Mouse (Mus musculus): ENCODE results near the gene Krt84. TPM values are rescaled to one million over a fixed set of nuclear protein-coding genes. Genes with fewer than 3 reads are reported as not detected.
"Not testable (repeated sequence)": the region's sequence is repeated elsewhere in the genome, so short reads cannot be mapped to it uniquely, and the experiment has no call there.

Krt84 gene
- total RNA-seq (2014; fragmentation: Nextera tagmentation) (not detected in 2 replicates), total RNA-seq (2017) (not detected in 2 replicates)

DNA sequence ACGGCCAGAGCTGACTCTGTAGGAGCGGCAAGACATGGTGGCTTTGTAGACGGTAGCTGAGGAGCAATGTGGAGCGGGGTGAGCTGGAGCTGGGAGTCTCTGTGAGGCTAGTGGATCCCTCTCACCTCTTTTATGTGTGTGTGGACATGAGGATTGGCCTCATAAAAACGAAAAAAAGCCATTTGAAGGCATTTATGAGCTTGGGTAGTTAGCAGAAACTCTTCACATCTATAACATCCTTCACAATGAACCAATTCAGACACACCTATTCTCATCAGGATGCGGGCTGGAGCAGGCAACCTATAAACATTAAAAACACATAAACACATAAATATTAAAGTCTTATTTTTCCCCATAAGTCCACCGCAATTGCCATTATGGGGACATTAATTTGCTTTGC, at the start of gene Krt84:
Krt84 (minus strand) TSS at position 101 of the 400 bp plus-strand sequence.
- ATAC-seq (replicated peaks; ENCODE audit: poor library complexity, severe bottlenecking) = no peak

DNA sequence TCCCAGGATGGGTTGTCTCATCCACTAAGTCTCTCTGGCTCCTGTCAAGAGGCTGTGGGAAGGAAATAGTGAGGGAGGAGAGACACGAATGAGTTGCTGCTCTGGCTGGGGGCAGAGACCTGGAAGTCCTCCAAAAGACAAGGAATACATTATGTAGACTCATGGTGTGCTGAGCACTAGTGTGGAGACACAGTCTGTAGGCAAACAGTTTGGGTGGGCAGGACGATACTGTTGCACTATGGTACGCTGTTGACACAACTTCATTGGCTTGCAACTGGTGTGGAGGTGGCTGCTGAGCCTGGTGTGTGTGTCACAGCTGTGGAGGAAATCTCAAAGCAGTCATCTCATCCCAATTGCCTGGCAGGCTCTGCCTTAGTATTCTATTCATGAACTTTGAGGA, 49.1 kb upstream of the Krt84 start:
- no peak for ATAC-seq (replicated peaks; ENCODE audit: poor library complexity, severe bottlenecking)

- ATAC-seq (replicated peaks; ENCODE audit: poor library complexity, severe bottlenecking) = no peak
Measured at GRCm38 (mm10) chr15:101575506-101575905, 42.9 kb upstream of the Krt84 start.

GRCm38 (mm10) chr15:101573796-101574345, 41.3 kb upstream of the Krt84 start, which contains the start of gene Krt75:
Gene Krt75, minus strand, starts transcription at chr15:101573904.
- no peak for ATAC-seq (replicated peaks; ENCODE audit: poor library complexity, severe bottlenecking)

DNA sequence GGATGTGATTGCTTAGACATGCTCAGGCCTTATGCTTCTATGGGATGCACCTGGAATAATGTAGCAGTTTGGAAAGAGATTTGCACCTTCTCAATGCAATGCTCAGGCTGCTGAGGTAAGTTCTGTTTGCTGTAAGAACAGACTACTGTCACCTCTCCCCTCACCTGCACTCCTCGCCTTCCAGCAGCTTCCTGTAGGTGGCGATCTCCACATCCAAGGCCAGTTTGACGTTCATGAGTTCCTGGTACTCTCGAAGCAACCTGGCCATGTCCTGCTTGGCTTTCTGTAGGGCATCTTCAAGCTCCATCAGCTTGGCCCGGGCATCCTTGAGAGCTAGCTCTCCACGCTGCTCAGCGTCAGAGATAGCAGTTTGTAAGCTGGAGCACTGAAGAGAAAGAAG, 35.2 kb upstream of the Krt84 start:
- no peak for ATAC-seq (replicated peaks; ENCODE audit: poor library complexity, severe bottlenecking)

DNA sequence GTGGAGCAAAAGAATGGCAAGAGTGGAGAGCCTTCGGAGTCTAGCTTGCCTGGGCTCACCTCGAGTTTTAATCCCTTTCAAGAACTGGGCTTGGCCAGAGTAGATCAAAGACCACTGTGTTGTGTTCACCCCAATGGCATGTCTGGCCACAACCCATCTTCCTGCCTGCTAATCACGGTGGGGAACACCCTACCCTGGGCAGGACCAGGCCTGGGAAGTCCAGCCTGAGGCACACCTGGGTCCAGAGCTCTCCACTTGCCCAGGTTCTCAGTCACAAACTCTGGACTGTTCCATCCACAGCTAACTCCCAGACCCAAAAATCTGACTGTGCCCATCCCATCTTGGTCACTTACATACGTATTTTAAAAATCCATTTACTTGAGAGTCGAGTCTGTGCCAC, 30.2 kb upstream of the Krt84 start, which contains the start of gene Krt90:
Krt90 (minus strand) TSS at position 101 of the 400 bp plus-strand sequence.
- no peak for ATAC-seq (replicated peaks; ENCODE audit: poor library complexity, severe bottlenecking)

DNA sequence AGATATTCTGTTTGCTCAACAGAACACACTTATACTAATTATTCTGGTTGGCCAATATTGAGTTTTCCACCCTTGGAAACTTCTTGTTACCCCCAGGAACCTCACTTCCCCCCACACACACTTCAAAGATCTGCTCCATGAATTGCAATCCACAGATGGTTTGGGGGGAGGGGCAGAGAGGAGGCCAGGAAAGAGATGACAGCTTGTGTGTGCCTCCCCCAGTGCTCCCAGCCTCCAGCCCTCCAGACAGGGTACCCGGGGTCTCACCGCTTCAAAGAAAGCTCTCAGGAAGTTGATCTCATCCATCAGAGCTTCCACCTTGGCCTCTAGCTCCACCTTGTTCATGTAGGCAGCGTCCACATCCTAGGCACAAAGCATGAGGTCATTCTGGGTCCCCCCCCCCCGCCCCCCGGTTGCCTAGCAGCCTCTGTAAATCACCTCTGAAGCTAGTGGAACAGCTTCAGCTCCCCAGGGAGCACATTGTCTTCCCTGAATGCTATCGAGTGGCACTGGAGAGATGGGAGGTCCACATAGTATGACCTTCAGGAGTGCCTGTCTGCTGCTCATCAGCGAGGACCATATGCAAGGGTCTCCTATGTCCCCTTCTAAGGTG, 25.5 kb upstream of the Krt84 start:
- ATAC-seq (replicated peaks; ENCODE audit: poor library complexity, severe bottlenecking) = no peak

DNA sequence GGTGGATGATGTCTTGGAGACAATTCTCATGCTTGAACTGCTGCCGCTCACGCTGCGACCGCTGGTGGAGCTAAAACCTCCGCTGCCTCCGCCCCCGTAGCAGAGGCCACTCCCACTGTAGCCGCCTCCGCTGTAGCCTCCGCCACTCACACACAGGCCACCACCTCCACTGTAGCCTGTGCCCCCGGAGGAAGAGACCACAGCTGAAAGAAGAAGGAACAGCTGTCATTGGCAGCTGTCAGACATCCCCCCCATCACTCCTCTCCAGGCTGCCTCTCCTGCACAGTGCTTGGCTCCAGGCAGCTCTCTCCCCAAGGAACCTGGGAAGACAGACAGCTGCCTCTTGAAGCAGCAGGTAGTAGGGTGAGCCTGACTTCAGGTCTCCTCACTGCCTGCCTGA, 20.5 kb upstream of the Krt84 start:
- ATAC-seq (replicated peaks; ENCODE audit: poor library complexity, severe bottlenecking) = peak; percentile 66

- ATAC-seq (replicated peaks; ENCODE audit: poor library complexity, severe bottlenecking) = no peak
Measured at GRCm38 (mm10) chr15:101552188-101552587, 19.6 kb upstream of the Krt84 start.

- no peak for ATAC-seq (replicated peaks; ENCODE audit: poor library complexity, severe bottlenecking)
Measured at GRCm38 (mm10) chr15:101550567-101550966, 17.9 kb upstream of the Krt84 start, which contains the start of gene Krt82. Gene Krt82, minus strand, starts transcription at chr15:101550667.

DNA sequence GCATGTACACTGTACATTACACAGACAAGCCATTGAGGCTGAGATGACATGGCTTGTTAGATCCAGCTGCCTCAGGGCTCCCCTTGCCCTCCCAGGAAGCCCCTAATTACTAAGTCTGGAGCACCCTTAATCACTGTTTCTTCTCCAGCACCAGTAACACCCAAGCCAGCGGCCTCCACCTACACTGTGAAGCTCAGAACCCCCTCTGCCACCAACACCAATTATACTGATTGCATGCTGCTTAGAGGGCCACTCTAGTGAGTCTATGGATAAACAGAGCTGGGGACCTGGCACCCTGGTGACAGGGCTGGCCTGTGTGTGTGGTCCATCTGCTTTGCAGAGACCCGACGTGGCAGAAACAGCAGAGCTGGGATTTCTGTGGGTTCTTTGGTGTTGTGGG, 11.9 kb upstream of the Krt84 start:
- ATAC-seq (replicated peaks; ENCODE audit: poor library complexity, severe bottlenecking) = no peak

DNA sequence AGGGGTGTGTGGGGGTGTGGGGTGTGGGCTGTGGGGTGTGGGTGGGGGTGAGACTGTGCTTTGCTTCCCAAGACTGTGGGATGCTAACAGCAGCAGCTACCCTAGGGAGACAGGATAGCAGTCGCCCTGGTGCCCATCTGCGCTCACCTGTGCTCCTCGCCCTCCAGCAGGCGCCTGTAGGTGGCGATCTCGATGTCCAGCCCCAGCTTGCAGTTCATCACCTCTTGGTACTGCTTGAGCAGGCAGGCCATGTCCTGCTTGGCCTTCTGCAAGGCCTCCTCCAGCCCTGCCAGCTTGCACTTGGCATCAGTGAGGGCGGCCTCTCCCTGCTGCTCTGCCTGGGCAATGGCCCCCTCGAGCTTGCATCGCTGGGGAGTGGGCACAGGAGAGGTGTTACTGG, 9.9 kb upstream of the Krt84 start:
- ATAC-seq (replicated peaks; ENCODE audit: poor library complexity, severe bottlenecking) = no peak

DNA sequence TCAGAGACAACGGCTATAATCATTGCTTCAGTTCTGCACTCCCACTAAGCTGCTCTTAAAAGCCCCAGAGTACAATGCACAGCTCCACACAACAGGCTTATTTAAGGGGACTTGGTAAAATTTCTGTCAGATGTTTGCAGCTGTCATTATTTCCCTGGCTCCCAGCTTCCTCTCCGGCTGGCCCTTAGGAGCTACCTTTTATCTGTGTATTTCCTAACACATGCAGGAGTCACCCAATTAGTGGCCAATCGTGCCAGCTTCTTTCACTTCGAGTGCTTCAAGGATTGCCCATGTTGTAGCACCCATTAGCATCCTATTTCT, 5.9 kb upstream of the Krt84 start:
- no peak for ATAC-seq (replicated peaks; ENCODE audit: poor library complexity, severe bottlenecking)

GRCm38 (mm10) chr15:101537864-101538579, 5.4 kb upstream of the Krt84 start:
- ATAC-seq (replicated peaks; ENCODE audit: poor library complexity, severe bottlenecking) = no peak

DNA sequence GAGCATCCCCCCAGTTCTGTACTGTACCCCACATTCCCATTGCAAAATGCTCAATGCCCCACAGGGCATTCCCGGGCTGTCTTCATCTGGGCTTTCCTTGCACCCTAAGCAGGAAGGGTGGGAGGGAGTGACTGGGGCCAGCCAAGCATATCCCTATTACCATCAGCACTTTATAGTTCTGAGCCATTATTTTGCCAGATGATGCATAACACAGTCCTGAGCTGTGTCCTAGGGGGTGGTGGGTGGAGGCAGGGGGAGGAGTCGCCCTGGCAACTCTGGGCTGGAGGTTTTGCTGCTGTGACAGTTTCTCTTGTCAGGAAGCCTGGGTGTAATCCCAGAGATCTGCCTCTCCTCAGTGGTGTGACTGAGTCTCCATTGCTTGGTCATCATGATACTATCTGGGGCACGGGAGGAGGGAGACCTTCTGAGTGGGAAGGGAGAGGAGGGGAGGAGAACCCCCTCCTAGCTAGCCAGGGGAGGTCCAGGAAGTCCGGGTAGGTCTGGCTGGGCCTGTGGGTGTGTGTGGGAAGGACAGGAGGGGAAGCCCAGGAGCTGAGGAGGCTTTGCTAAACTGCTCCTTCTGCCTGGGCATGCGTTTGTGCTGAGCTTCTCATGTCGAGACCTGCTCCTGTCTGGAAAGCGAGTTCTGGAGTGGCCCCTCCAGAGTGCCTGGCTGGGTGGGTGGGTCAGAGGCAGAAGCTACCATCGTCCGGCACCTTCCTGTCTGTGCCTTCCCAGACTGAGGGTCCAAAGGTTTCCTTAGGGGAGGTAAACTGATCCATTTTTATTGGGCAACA, 3.6 kb upstream of the Krt84 start:
- ATAC-seq (replicated peaks; ENCODE audit: poor library complexity, severe bottlenecking) = no peak

GRCm38 (mm10) chr15:101522556-101523232, 9.9 kb downstream of the Krt84 start:
- no peak for ATAC-seq (replicated peaks; ENCODE audit: poor library complexity, severe bottlenecking)

DNA sequence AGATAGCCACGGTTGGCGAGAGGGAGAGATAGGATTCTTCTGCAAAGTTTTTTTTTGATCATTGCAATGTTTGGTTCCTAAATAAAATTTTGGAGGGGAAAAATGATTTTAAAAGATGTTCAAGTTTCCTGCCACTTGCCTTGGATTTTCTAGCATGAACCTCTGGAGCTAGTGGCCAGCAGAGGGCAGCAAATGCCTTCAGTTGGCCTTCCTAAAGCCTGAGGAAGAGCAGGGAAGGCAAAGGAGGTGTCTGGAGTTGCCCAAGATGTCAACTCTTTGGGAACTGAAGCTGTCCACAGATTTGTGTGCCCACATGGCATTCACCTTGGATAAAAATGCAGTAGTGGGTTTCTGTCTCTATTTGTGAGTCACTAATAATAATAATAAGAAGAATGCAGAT, 12.8 kb downstream of the Krt84 start:
- no peak; the same call in 1 of the 2 replicates for ATAC-seq (replicated peaks; ENCODE audit: poor library complexity, severe bottlenecking)

DNA sequence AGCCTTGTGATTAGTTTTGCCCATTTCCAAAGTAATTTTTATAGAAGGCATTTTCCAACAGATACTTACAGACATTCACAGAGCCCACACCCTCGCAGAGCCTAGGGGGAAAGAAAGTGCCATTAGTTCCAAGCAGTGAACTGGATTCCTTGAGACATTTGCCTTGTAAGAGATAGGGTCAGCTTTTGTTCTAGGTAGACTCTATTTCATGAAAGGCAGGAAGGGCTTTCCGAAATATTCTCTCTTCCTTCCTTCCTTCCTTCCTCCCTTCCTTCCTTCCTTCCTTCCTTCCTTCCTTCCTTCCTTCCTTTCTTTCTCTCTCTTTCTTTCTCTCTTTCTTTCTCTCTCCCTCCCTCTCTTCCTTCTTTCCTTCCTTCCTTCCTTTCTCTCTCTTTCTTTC, 15.5 kb downstream of the Krt84 start, which contains the start of gene Gm49425:
Gm49425 (minus strand) TSS at position 101 of the 400 bp plus-strand sequence.
- not testable (repeated sequence) for ATAC-seq (replicated peaks; ENCODE audit: poor library complexity, severe bottlenecking)

GRCm38 (mm10) chr15:101508247-101508646, 24.4 kb downstream of the Krt84 start:
- ATAC-seq (replicated peaks; ENCODE audit: poor library complexity, severe bottlenecking) = no peak

All from granulocyte monocyte progenitor cell, adult 5-6 weeks (primary cell).